Mouse (Mus musculus) kidney, postnatal 25 days (tissue): ENCODE data around the gene Bcl3.
A peak's percentile ranks its signal among the peaks of the same experiment; 100 is the strongest.

Experiments used
- DNase-seq, 2 experiments: peaks; one replicate each; pipeline ENCODE4 v3.0.0; 2021; ENCODE audit warnings: mixed read lengths in 2 of 2

The Bcl3 gene

DNA sequence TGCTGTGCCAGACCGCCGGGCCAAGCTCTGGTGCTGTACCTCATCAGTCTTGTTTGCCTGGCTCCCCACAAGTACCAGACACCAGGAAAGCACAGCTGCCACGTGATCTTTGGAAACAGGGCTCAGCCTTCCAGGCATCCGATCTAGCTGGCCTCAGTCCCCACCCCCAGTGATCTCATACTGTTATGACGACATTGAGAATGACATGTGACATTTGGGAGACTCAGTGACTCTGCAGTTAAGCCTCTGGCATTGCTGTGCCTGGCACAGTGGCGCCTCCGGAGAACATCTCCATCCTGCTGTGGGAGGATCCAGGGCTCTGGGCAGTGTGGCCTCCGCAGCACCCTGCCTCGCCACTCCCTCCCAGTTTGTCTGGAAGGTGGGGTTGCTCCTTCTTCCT, 9.3 kb upstream of the Bcl3 start:
- no peak for DNase-seq

DNA sequence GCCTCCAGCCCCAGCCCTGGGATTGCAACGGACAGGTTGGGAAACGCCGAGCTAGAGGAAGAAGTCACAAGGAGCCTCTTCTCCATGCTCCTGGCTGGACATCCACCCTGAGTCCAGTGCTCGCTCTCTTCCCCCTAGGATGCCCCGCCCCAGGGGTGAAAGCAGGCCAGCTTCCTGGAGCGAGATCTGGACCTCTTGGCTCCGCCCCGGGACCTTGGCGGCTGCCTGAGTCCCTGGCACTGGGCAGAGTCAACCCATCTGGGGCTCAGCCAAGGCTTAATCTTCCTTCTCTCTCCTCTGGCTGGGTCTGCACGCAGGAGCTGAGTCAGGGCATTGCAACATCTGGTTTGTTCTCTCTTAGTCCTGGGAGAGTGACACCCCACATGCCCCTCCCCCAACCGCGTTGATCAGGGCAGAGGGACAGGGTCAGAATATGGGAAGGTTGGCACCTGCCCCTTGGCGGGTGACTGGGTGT, 8.1 kb upstream of the Bcl3 start:
- peak; percentile 94 to 98 for DNase-seq

DNA sequence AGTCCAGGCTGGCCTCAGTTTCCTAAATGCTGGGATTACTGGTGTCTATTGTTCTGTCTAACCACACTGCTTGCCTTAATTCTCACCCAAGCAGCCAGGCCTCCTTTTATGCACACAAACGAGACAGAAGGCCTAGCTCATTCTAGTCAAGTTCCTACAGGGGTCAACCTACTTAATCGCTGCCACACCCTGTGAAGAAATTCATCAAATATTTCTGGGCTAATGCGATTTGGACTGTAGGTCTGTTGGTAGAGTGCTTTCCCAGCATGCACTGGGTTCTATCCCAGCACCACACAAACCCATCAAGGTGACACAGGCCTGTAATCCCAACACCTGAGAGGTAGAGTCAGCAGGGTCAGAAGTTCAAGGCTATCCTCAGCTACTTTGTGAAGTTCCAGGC, 7.1 kb upstream of the Bcl3 start:
- DNase-seq, result no peak

DNA sequence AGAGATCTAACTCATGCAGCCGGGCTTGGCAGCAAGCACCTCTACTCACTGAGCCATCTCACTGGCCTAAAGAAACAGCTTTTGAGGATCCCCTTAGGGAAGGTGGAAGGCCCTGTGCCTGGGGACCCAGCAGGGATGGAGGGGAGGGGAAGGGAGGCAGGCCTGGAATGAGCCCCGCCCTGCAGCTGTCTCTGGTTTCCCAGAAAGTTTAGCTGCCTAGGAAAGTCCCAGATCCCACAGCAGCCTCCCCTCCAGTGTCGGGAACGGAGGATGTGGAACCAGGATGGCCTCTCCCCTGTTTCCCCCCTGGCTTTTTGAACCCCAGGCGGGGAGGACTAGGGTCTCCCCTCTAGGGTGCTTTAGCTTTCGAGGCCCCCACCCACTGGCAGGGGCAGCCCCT, 4.2 kb upstream of the Bcl3 start:
- DNase-seq, result no peak

DNA sequence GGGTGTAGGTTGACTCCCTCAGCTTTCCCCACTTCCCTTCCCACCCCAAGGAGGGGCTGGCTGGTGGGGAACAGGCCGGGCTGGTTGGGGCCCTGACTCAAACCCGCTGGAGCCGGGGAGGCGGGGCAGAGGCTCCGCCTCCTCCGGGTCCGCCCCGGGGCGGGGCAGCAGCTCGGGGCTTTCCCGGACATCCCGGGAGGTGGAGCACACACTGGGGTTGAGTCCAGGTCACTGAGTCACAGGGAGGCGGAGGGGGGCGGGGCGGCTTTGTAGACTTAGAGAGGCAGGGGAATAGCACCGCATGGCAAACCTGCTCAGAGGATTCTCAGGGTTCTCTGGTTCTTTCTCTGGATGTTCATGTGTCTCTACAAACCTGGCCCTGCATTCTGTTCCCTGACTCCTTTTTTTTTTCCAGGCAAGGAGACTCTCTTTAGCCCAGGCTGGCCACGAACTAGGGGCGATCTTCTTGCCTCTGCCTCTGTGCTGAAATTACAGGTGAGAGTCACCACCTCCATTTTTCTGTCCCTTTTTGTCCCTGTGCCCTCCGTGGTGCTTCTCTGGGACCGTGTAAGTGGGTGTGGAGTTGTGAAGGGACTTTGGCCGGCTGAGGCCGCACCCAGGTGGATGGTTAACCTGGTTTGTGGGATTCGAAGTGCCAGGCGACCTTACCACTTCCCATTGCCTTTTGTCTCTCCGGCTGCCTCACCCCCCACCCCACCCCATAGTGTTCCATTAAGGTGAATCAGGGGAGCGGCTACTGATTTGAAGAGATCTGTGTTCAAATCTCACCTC, 1.8 kb upstream of the Bcl3 start:
- peak; percentile 96 to 97 for DNase-seq

DNA sequence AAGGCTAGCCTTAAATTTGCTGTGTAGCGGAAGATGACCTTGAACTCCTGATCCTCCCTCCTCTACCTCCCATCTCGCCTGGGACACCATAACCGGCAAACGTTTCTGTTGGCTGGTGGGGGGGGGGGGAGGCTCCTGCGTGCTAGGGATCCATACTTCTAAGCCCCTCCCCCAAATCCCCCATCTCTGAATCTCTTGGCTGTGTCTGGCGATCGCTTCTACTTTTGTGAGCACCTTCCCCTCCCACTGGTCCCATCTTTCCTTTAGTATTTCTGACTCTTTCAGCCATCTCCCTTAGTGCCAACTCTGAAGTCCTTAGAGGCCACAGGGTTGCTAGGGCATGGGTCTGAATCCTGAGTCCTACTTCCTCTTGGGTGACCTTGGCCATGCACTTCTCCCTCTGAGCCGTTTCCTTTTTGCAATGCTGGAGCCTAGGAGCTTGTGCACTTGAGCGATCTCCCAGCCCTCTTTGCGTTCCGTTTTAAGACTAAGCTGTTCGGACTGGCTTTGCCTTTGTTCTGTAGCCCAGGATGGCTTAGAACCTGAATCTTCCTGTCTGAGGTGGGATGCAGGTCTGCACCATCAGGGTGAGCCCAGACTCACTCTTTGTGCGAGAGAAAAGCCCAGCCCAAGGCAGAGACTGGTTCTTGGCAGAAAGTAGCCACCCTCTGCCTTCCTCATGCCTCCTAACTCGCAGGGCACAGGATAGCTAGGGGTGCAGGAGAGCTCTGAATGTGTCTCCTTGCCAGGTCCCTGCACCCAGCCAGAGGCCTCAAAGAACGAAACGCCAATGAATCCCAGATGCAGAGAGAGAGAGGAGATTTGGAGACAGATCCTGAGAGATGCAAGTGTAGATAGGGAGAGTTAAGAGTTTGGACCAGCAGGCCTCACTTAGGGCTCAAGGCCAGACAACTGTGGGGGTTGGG, 949 bp upstream of the Bcl3 start:
- DNase-seq, result no peak

DNA sequence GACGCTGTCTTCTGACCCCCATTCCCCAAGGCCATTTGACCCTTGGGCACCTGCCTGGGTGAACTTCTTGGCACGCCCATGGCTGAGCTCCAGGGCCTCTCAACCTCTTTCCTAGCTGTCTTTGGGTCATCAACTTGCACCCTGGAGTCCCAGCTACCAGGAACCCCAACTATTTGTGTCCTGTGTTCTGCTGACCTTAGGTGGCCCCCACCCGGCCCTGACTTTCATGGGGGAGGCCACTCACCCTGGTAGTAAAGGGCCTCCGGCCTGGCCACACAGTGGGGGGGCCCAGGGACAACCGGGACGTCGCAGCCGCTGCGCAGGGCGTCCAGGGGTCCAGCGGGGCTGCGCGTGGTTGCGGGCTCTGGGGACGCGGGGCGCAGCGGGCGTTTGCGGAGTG, 377 bp downstream of the Bcl3 start:
- DNase-seq, result no peak

DNA sequence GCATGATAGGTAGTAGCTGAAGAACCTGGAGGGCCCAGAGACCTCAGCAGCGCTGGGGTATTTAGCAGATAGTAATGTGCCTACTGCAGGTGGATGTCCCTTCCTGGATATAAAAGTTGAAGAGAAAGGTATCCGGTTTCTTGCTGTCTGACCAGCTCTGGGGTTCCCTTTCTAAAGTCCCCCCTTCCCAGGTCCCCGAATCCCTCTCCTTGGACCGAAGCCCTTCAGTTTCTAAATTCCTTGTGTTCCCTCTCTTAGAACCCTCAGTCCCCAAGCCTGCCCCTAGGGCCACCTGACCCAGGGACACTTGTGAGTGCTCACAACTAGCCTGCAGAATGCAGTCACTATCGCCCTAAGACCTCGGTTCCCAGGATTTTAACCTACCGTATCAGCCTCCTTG, 937 bp downstream of the Bcl3 start:
- DNase-seq, result no peak

DNA sequence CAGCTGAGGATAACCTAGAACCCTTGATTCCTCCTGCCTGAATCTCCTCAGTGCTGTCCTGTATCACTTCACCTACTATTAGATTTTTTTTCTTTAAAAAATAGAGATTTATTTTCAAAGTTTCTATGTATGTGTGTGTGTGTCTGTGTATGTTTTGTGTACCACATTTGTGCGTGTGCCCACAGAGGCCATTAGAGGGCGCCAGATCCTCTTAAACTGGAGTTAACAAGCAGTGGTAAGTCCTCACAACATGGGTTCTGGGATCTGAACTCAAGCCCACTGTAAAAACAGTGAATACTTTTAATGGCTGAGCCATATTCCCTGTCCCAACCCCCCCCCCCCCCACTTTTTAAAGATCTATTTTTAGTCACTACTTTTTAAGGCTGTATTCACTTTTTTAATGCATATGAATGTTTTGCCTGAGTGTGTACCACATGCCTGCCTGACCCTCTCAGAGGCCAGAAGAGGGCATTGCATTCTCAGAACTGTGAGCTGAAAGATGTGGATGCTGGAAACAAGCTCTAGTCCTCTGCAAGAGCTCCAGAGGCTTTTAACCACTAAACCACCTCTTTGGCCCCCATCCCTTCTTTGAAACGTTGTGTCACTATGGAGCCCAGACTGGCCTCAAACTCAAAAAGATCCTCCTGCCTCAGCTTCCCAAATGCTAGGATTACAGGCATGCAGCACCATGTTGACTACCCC, 2.1 kb downstream of the Bcl3 start:
- no peak for DNase-seq

DNA sequence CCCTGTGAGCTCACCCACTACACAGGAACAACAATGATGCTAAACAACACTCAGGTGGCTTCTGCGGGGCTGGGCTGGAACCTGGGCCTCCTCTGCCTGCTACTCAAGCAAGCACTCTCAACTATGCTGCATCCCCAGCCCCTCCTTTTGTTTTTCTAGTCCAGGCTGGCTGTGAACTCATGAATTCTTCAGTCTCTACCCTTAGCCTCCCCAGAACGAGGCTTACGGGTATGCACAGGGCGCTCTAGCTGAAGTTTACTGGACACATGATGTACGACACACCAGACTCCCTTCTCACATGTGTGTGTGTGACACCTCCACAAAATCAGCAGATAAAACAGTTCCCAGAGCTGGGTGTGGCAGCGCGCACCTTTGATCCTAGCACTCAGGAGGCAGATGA, 3.7 kb downstream of the Bcl3 start:
- DNase-seq, result no peak

DNA sequence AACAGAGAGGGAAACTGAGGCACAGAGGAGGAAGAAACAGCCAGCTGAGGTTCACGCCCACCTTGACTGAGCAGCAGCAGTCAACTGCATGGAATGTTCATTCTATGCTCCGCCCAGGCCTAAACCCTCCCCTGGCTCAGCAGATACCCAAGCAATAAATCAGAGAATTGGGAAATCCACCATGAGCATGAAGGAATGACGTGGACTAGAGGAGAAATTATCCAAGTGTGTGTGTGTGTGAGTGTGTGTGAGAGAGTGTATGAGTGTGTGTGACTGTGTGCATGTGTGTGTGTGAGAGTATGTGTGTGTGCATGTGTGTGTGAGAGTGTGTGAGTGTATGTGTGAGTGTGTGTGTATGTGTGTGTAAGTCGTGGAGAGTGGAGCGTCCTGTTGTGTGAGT, 4.1 kb downstream of the Bcl3 start:
- no peak for DNase-seq

DNA sequence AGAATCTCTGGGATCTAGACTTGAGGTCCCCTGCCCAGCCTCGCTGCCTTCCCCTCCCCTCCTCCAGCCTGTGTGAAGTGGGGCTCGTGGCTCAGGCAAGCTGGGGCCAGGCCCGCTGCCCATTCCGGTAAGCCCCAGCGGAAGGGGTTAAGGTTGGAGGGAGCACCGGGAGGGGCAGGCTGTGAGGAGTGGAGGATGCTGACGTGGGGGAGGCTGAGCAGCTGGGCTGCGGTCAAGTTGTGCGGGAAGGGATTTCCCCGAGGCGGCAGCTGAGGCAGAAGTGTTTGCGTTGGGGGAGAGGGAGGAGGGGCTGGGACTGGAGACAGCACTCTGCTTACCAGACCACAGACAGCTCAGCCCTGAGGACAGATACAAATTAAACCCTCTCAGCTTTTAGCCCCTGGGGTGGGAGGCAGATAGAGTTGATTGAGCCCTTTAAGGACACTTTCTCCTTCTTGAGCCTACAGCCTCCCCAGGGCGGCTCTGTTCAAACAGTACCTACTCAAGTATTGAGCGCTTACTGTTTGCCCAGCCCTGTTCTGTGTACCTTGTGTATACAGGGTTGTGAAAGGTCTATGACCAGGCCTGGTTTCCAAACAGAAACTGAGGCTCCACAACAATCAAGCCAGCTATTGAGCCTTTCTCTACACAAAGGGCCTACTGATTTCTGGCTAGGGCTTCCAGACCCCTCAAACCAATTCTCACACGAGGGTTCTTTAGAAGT, 5.0 kb downstream of the Bcl3 start:
- peak; percentile 37 to 67 for DNase-seq

DNA sequence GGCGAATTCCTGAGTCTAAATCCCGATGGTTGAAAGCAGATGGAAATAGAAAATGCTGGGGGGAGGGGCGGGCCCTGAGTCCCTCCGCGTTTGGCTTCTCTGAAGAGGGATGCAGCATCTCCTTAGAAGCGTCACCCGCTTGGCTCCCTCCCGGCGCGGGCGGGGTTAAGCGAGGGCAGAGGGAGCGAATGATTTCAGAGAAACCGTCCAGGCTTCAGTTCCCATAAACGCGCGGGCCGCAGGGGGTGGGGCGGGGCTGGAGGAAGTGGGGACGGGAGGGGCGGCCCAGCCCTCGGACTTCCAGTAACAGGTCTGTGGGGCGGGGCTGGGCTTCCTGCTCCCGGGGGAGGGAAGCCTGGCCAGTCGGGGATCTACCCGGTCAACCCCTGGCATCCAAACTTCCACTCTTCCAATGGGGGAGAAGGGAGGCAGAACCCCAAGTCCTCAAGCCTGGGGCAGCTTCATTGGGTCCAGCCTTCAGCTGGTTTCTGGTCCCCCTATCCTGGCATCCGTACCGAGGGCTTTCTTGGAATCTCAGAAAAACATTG, 6.3 kb downstream of the Bcl3 start:
- peak; percentile 92 to 95 for DNase-seq

DNA sequence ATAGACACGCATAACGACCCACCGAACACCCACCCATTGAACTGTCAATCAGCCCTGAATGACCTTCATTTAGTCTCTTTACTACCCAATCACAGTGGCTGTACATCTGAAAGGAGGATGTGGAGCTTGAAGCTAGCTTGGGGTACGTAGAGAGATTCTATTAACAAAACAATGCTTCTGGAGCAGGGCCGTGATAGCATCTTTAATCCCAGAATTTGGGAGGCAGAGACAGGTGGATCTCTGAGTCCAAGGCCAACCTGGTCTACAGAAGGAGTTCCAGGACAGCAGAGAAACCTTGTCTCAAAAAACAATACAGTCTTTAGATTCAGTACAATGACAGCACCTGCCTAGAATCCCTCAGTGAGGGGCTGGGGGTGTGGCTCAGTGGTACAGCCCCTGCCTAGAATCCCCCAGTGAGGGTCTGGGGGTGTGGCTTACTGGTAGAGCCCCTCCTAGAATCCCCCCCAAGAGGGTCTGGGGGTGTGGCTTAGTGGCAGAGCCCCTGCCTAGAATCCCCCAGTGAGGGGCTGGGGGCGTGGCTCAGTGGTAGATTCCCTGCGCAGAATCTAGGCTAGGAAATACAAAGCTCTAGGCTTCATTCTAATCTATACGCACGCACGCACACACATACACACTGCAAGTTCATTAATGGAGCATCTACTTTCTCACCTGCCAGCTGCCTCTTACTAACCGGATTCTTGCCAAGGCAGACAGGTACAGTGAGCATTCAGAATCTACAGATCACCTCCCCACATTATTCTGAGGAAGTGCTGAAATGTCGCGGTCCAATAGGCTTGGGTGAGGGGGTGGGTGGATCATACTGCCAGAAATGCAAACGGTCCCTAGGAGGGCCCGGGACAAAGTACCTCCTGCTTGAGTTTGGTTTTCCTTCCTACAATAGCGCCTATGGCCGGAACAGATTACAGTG, 7.0 kb downstream of the Bcl3 start:
- no peak for DNase-seq

DNA sequence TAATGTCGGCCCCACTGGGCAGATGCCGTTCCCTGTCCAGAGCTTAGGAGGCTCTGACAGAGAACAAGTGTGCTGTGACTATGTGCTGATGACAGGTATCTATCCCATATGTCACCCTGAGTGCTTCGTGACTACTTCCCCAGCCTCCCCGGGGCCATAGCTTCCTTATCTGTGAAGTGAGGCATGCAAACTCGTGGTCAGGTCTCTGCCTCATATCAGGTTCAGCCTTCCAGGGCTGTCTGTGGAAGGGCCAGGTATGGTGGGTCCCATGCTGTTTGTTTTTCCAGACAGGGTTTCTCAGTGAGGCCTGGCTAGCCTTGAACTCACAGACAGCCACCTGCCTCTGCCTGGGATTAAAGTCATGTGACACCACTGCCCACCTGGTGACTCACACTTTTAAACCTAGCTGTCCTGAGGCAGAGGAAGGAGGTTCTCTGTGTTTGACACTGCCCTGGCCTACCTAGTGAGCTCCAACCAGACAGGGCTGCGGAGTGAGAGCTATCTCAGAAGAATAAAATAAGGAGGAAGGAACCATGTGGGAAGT, 8.9 kb downstream of the Bcl3 start:
- no peak for DNase-seq

DNA sequence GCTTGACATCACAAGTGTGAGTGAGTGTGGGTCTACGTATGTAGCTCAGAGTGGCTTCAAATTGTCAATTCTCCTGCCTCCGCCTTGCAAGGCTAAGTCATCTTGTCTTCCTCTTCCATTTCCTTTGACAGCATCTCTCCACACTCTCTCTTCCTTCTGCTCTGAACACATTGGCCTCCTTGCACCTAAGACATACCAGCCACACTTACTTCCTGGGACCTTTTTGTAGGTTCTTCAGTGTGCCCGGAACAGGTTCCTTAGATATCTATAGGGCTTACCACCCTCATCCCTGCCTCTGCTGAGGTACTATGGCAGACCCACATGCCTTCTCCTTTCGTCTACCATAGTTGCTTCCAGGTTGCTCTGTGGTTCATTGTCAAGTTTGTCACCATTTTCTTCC, 9.4 kb downstream of the Bcl3 start:
- DNase-seq, result no peak

DNA sequence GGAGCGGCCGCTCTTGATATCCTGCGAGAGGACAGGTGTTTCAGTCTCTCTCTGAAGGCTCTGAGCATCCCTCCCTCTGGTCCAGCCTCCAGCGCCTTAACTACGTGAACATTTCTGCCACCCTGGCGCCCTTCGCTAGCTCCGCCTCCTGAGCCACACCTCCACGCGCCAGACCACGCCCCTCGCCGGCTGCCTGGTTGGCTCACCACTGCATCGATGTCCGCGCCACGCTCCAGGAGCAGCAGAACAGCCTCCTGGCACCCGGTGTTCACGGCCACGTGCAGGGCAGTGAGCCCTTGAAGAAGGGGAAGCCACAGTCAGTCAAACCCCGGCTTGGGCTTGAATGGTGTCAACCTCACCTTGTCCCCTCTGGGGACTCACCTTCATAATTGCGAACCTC, 11.5 kb downstream of the Bcl3 start:
- peak; percentile 82 to 90 for DNase-seq

DNA sequence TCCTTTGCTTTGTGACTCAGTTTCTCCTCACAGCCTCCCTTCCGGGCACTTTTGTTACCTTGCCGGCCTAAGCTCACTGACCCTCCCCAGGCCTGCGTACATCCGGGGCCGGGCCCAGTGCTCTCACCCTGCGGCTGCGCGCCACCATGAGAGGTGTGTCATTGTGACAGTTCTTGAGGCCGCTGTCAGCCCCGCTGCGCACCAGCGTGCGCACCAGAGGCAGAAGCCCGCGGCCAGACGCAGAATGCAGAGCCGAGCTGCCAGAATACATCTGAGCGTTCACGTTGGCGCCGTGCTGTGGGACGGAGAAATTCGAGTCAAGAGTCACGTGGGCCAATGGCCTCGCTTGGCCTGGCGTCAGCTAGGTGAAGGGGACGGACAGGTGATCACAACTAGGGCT, 13.2 kb downstream of the Bcl3 start:
- DNase-seq, result peak; percentile 41 to 73

DNA sequence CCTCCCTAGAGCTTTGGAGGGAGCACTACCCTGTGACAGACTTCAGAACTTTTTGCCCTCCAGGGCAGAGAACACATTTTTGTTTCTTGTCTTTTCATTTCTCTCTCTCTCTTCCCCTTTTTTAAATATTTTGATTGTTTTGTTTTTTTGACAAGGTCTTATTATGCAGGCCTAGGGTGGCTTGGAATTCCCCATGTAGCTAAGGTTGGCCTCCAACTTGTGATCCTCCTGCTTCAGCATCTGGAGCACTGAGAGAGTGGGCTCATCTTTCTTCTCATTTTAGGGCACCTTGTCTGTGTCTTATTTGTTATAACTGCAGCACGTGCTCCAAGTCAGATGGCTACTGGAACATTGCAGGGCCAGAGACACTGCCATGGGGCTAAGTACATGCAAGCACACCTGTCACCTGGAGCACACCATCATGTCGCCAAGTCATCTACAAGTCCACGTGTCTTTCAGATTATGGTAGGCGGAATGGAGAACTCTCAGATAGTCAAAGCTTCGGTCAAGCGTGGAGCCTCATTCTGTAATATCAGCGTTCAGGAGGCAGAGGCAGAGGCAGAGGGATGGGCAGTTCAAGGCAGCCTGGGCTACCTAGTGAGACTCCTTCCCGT, 16.1 kb downstream of the Bcl3 start:
- no peak for DNase-seq

DNA sequence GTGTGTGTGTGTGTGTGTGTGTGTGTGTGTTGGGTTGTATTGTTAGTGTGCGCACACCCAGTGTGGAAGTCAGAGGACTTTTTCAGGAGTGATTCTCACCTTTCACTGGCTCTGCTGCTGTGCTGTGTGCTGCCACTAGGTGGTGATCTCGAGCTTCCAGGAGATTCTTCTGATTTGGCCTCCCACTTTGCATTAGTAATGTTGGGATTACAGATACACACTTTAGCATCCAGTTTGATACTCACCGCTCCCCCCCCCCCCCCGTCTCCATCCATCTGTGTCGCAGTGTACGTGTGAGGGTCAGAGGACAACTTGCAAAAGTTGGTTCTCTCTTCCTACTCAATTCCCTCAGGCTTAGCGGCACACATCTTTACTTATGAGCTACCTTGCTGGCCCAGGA, 19.6 kb downstream of the Bcl3 start:
- DNase-seq, result peak; percentile 67 to 86
